Mouse (Mus musculus) CD4-positive, CD25-positive, alpha-beta regulatory T cell, adult 2 months (primary cell): Measurements from ENCODE around the gene Clstn3.
"Not testable (repeated sequence)": the region's sequence is repeated elsewhere in the genome, so short reads cannot be mapped to it uniquely, and the experiment has no call there.

ENCODE experiments used
- DNase-seq: peaks from one replicate; pipeline ENCODE4 v3.0.0-alpha.2; 2012; ENCODE audit warnings: low read depth, low spot score

The Clstn3 gene

DNA sequence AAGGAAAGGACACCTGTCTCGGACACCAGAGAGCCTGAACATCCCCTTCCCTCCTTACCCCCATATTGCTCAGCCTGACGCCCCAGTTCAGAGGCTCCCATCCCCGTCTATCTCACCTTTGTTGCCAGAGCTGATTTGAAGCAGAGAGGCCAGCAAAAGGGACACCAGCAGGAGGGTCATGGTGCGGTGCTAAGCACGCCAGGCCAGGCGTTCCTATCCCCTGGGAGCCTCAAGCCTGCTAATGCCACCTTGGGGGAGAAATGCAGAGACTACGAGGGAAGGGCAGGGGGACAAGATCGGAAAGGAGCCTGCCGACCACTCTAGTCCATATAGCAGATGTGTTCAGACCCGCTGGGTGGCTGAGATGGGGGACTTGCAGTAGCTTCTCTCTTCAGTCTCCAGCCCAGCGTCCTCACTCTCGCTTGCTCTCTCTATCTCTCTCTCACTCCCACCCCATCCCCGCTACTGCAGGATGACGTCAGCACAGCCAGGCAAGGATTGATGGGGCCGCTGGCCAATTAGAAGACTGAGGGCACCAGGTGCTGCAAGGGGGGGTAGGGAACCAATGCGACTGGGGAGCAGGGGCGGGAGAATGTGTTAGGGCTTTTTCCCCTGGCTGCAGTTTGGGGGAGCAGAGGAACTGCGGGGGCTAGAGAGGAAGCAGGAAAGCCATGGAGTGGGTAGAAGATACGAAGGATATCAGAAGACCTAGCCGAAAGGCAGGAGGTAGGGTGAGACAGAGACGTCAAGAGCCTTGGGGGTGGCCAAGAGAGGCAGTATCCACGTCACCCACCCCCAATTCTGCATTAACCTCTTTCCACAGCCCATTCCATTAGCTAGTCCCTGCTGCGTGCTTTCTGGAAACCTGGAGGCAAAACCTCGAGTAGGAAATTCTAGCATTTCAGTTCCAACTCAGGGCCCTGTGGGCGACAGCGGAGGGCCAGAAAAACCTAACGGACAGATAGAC, at the start of gene Clstn3:
Clstn3 (minus strand) TSS at position 490 of the 967 bp plus-strand sequence.
- peak; percentile 62 for DNase-seq

DNA sequence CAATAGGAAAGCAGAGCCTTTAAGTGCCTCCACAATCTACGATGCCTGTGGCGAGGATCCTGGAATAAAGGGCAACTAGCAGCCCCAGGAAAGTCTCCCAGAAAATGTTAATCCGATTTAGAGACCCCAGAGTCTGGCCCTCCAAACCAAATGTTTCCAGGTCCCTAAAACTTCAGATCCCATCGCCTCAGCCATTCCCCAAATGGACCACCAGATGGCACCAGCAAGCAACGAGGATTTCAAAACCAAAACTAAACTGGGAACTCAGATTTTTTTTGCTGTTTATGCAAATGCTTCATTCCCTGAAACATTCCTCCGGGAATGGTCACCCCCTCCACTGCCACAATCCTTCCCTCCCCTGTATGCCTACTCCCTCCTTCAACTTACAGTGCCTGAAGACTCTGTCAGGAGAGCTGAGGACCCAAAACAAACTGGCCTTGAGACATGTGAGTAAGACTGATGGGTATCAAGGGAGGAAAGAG, 47.8 kb upstream of the Clstn3 start, which contains the start of gene C1ra:
C1ra (plus strand) TSS at position 51 of the 482 bp plus-strand sequence.
- peak; percentile 67 for DNase-seq

- no peak for DNase-seq
Measured at GRCm38 (mm10) chr6:124511936-124512335, 47.3 kb upstream of the Clstn3 start.

DNA sequence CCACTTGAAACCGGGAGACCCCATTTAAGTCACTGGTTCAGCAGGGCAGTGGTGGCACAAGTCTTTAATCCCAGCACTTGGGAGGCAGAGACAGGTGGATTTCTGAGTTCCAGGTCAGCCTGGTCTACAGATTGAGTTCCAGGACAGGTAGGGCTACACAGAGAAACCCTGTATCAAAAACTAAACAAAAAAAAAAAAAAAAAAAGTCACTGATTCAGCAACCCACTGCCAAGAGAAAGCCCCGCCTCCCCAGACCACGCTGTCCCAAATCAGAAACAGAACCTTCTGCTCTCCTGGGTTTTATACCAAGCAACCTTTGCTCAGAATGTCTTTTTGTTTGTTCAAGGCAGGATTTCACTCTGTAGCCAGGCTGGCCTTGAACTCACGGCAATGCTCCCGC, 44.6 kb upstream of the Clstn3 start:
- not testable (repeated sequence) for DNase-seq

DNA sequence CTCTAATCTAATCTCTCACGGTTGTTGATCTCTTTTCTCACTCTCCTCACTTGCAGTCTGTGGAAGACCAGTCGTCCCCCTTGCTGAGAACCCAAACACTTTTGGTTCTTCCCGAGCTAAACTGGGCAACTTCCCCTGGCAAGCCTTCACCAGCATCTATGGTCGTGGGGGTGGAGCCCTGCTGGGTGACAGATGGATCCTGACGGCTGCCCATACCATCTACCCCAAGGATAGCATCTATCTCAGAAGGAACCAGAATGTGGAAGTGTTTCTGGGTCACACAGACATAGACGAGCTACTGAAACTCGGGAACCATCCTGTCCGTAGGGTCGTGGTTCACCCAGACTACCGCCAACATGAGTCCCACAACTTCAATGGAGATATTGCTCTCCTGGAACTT, 43.7 kb upstream of the Clstn3 start:
- no peak for DNase-seq

DNA sequence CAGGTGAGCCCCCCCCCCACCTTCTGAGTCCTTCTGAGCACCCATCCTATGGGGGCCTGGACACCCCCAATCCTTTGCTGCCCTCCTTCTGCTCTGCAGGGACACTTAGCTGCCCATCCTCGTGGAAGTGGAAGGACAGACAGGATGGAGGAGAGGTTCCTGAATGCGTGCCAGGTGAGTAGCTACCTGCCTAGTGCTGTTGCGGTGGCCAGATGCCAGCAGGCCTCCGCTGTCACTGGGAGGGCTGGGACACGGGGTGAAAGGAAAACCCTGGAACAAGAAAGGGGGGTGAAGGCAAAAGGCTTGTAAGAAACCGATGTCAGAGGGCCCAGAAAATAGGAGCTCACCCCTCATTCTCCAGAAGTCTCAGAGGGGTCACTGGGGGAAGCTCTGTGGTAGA, 42.4 kb upstream of the Clstn3 start:
- no peak for DNase-seq

DNA sequence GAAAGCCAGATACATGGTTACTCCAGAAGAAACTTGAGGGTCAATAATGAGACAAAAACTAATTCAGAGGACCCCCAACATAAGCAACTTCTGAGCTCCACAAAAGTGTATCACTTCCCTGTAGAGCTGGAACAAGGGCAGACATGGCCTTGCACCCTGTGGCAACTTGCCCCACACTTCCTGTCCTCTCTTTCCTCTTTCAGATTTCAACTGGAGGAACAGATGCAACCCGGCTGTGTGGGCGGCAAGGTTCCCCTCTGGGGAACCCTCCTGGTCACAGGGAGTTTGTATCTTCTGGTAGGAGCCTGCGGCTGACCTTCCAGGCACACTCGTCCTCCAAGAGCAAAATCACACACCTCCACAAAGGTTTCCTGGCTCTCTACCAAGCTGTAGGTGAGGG, 40.4 kb upstream of the Clstn3 start:
- DNase-seq: no peak

GRCm38 (mm10) chr6:124502021-124502420, 37.4 kb upstream of the Clstn3 start:
- no peak for DNase-seq

DNA sequence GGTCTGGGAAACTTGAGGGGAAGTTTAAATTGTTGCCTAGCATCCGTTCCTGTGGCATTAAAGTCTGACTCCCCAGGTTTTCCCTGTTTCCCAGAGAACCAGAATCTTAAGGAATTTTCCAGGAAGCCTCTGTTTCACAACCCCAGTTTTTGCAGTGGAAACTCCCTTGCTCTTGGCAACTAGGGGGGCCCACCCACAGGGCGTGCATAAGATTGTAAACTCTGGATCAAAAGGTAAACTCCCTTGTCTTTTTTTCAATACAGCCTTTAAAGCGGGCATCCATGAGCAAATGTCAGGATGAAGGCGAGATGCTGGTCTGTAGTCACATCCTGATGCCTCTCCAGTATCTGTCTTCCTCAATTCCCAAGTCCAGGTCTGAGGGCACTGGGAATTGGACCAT, 36.9 kb upstream of the Clstn3 start:
- no peak for DNase-seq

DNA sequence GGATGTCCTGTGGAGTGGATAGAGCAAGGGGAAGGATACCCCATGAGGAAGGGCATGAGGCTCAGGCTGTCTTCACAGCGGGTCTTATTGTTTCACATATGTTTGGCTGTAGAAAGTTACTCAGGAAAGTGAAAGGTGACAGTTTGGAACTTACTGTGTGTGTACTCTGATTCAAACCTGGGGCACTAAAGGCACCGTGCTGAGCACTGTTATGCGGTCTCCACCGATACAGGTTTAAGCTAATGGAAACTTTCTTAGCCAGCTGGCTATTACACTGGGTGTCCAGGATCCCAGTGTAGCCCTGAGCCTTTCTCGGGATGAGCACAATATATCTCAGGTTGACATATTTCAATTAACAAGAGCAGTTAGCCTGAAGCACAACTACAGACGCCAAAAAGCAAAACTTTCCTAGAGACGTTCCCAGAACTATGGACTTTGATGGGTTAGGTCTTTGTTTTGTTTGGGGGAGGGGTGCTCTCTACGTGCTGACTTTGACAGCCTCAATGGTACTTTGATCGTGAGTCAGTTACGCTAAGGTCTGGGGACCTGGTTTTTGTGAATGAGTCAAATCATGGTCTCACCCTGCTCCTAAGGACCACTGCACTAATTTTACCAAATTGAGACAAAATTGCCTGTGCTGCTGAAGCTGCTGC, 35.4 kb upstream of the Clstn3 start:
- DNase-seq: no peak

- no peak for DNase-seq
Measured at GRCm38 (mm10) chr6:124496054-124496453, 31.5 kb upstream of the Clstn3 start.

GRCm38 (mm10) chr6:124493886-124494285, 29.3 kb upstream of the Clstn3 start:
- no peak for DNase-seq

DNA sequence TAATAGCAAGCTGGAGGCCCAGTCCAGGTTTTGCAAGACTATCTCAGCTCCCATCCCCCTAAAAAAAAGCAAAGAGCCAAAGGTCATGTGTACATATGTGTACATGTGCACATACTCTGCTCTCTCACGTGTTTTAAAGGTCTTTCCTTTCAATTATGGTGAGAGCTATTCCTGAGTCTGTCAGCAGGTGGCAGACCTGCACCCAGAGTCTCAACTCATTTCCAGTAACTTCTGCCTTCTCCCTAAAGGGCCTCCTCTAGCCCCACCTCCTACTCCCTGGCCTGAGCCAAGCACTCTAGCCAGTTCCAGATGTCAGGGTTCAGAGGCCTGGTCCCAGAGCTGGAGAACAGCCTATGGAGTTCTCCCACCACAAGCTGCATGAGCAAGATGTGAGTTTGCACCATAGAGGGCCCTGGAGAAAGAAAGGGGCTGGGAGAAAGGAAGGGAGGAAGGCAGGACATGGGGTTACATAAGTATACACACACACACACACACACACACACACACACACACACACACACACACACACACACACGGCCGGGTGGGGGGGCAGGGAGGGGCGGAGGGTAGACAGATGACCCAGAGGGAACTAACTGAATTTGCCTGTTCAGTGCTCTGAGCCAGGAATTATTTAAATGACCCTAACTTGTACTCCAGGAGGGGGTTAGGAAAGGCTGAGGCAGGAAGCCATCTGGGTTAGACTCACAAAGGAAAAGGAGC, 28.4 kb upstream of the Clstn3 start, which contains the start of gene C1rl:
C1rl (plus strand) TSS at position 272 of the 720 bp plus-strand sequence.
- peak; percentile 65 for DNase-seq

DNA sequence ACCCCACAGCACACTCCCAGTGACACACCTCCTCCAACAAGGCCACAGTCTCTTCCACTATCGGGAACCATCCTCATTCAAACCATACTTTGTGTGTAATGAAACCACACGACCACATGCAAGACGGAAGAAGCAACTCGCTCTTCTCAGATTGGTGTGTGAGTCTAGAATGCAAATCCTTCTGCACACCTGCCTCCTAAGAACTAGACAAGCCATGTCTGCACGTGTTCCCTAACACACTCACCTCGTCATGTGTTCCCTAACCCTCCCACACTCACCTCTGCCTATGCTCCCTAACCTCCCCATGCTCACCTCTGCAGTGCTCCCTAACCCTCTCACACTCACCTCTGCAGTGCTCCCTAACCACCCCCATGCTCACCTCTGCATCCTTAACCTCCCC, 26.8 kb upstream of the Clstn3 start:
- no peak for DNase-seq

- no peak for DNase-seq
Measured at GRCm38 (mm10) chr6:124488952-124489351, 24.4 kb upstream of the Clstn3 start.

GRCm38 (mm10) chr6:124487509-124487908, 22.9 kb upstream of the Clstn3 start:
- no peak for DNase-seq

DNA sequence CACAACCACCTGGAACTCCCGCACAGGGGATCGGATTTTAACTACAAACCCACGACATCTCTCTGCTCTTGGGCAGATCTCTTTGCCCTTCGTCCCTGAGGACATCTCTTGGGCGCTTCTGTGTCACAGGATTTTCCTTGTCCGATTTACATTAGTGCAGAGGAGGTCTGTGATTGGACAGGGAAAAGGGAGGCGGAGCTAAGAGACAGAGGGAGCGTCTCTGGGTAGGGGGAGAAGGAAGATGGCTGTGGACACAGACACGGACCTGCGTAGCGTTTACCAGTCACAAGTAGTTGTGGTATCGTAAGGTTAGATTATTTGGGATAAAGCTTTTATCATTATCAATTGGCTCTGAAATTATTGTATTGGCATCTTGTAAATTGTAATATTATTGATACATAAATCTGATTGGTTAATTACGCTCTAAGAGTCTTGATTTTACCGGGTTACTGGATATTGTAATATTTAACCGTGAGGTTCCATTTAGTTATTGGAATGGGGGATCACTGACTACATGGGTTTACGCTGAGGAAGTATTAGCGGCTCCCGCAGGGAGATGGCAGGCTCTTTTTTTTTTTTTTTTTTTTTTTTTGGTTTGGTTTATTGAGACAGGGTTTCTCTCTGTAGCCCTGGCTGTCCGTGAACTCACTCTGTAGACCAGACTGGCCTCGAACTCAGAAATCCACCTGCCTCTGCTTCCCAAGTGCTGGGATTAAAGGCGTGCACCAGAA, 21.0 kb upstream of the Clstn3 start:
- DNase-seq: no peak

DNA sequence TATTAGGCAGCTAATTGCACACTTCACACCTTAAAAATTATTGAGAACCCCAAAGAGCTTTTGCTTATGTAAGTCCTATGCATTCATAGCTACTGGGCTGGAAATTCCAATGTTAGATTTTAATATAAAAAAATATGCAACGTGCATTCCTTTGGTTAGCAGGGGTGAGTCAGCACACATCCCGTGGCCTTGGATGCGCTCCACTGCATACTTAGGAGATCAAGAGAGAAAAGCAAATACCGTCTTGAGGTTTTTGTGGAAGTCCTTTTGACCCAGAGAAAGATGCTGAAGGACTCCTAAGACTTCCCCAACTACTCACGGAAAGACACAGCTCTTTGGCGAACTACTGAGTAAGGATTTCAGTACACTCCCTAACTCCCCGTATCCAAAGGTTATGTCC, 20.3 kb upstream of the Clstn3 start:
- DNase-seq: no peak

DNA sequence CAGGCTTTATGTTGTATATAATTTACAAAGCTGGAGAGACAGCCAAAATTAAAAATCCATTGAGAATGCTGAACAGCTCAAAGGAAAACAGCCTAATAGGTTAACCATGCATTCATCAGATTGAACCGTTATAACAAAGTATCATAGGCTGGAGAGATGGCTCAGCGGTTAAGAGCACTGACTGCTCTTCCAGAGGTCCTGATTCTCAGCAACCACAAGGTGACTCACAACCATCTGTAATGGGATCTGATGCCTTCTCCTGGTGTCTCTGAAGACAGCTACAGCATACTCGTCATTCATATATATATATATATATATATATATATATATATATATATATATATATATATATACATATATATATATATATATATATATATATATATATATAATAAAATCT, 19.2 kb upstream of the Clstn3 start:
- not testable (repeated sequence) for DNase-seq

DNA sequence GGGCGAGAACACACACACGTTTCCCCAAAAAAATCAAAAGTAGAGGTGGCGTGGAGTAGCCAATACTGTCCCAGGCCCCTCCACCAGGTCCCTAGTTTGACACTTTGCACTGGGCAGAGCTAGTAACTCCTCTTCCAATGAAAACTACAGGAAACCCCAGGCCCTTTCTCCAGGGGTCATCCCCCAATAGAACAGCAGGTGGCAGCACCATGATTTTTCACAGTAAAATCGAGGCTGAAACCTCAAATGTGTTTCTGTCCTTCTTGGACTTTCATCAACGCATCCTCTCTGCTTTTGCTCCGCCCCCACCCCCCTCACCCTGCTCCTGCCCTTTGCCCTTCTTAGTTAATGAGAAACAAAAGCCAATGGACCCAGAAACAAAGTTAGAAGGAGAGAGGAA, 17.0 kb upstream of the Clstn3 start:
- peak; percentile 58 for DNase-seq

DNA sequence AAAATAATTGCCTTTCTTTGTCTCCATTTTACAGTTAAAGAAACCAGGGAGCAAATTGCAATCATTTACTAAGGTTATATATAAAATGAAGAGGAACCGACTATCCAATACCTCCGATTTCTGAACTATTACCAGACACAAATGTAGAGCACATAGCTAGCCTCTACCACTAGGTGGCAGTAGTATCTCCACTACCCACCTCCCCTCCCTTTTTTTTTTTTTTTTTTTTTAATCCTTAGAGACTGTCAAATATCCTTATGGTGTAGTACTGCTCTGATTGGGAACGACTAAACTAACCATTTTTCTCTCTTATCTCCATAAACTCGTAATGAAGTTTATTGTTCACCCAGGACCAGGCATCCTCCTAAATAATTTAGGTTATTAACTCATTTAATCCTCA, 15.7 kb upstream of the Clstn3 start:
- peak; percentile 73 for DNase-seq
